Mouse (Mus musculus) brown adipose tissue, adult 24 weeks (tissue): Measurements from ENCODE around the gene Ascl1. TPM values are rescaled to one million over a fixed set of nuclear protein-coding genes. Genes with fewer than 3 reads are reported as not detected.

Experiments
- H3K27ac ChIP-seq: fragments of 200-500 bp; replicated peaks from 2 replicates; pipeline ENCODE4 v1.5.1; 2012; ENCODE audit warnings: low read depth, mild to moderate bottlenecking, low read length
- H3K4me1 ChIP-seq: fragments of 200-500 bp; 2 replicates; pipeline ENCODE4 v1.6.1; 2012; ENCODE audit warnings: low read length, mixed read lengths; ENCODE audit not compliant: control insufficient read depth, insufficient read depth, insufficient read length
- H3K4me3 ChIP-seq: fragments of 200-500 bp; 2 replicates; pipeline ENCODE4 v1.5.1; 2012; ENCODE audit warnings: low read depth, mild to moderate bottlenecking, low read length, moderate library complexity; ENCODE audit not compliant: insufficient read depth
- polyA plus RNA-seq: library from polyadenylated mRNA; stranded (reverse); fragments of >200 nt; gene quantifications from 2 replicates; pipeline ENCODE4 v1.2.4, GENCODE M21; 2012; ENCODE audit not compliant: missing spikeins, insufficient read depth, insufficient read length

Ascl1 gene
- 1.2 and 1.7 TPM in 2 replicates for polyA plus RNA-seq

DNA sequence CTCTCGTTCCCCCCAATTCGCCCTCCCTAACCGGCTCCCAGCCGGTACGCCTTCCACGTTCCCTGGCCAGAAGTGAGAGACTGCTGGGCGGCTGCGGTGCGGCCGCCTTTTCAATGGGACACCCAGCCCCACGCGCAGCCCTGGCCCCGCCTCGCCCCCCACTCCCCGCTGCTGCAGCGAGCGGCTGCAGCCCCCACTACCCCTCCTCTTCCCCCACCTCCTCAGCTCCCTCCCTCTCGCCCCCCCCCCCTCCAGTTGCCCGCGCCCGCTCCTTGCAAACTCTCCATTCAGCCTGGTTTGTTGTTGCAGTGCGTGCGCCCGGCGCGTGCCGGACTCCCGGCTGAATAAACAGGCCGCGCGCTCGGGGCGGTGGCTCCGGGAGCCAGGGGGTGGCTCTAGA, at the start of gene Ascl1:
Gene Ascl1, minus strand, starts transcription at position 85 of the 400 bp plus-strand sequence.
- Histone ChIP-seq H3K4me1 (no peaks in the 10 kb centered on the region), H3K4me3 (peak within 1 kb of the TSS; percentile 53), H3K27ac (no peak within 1 kb of the TSS)

DNA sequence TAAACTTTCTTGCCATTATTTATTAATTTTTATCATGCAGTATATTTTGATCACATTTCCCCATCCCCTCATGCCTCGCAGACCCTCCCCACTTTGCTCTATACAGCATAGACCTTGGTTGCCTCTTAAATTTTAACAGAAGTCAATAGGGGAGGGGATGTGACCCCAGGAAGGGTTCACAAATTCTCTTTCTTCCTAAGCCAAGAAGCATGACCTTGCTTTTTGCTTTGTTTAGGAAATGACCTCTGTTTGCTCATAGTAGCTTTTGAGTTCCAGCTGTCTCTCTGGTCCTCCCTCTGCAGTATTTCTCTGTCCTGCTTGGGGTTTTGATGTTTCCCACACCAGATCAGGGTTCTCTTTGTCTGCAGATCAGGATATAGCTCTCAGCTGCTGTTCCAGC, 40.7 kb upstream of the Ascl1 start:
- H3K4me1 ChIP-seq: no peaks in the 10 kb centered on the region
- H3K27ac ChIP-seq: no peak overlapping the region
- no peak overlapping the region for H3K4me3 ChIP-seq

GRCm38 (mm10) chr10:87521646-87522045, 28.2 kb upstream of the Ascl1 start, which contains the start of gene Pah:
TSS of gene Pah (plus strand) at chr10:87521795.
- no peak within 1 kb of the TSS for H3K27ac ChIP-seq
- no peak within 1 kb of the TSS for H3K4me3 ChIP-seq
- H3K4me1 ChIP-seq: no peaks in the 10 kb centered on the region

DNA sequence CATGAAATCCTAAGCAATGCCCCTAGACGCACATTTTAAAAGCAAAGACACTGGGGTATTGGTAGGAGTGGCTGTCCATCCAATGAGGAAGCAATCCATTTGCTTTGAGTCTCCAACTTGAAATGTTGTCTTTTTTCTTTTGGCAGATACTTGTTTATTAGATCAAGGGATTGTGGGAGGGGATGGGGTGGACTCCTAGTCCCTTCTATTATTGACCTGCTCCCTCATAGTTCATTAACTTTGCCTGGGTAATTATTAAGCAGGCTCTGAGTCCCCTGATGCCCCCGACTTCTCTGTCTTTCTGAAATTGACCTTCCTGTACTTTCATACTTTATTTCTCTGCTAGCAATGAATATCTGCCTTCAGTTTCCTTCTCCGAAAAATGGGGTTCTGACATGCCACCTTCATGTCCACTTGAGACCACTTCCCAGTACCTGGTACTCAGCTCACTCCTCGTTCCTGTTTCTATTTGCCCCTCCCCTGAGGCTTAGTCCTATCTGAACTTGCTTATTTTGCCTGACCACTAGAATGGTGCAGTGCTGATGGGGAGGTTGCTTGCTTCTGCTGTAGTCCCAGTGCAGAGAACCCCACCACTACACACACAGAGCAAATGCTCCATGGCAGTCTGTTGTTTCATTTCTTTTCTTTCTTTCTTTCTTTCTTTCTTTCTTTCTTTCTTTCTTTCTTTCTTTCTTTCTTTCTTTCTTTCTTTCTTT, 27.1 kb upstream of the Ascl1 start:
- H3K4me3 ChIP-seq: no peak overlapping the region
- no peak overlapping the region for H3K27ac ChIP-seq
- H3K4me1 ChIP-seq: no peaks in the 10 kb centered on the region

DNA sequence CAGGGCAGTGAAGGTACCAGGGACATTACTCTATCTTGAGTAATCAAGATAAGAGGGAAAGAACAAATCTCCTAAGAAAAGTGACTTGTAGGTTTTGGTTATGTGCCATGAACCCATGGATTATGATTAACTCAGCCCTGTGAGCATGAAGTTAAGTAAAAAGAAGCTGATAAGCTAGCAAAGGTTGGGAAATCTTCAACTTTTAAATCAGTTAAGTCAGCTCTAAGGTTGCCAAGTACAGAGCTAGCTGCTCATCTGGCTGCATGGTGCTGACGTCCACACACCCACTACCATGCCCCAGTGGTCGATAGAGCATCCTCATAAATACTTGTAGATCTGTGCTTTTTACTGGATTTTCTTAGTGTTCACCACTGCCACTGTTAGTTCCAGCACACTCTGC, 25.1 kb upstream of the Ascl1 start:
- H3K4me1 ChIP-seq: no peaks in the 10 kb centered on the region
- H3K4me3 ChIP-seq: no peak overlapping the region
- no peak overlapping the region for H3K27ac ChIP-seq

DNA sequence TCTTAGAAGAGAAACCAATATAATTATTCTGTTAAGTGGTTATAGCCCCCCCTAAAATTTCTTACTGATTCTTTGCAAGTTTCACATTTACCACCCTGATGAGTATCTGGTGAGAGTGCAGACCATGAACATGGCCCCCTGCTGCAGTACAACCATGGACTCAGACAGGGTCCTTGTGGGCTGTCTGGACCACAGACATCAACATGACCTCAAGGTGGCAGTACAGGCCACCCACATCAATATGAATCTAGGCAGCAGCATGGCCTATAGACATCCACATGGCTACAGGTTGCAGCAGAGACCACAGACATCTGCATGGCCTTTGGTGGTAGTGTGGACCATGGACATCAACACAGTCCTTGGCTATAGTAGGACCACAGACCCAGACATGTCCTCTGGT, 19.6 kb upstream of the Ascl1 start:
- H3K27ac ChIP-seq: no peak overlapping the region
- no peak overlapping the region for H3K4me3 ChIP-seq
- no peaks in the 10 kb centered on the region for H3K4me1 ChIP-seq

DNA sequence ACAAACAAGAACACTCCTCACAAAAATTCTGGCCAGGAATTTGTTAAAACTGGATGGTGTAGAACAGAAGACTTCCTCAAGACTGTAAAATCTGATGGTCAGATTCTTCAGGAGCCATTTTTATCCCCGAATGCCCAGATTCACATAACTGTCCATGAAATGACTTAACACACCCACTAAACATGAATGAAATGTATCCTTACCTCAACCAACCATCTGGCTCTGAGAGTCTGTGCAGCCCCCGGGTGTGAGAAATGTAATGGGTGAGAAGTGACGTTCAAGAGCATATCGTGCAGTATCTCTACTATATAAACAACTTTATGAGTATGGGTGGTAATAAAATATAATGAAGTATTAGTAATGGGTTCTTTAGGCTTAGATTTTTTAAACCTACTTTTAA, 15.1 kb upstream of the Ascl1 start:
- no peak overlapping the region for H3K4me3 ChIP-seq
- H3K4me1 ChIP-seq: no peaks in the 10 kb centered on the region

GRCm38 (mm10) chr10:87503946-87504345, 10.5 kb upstream of the Ascl1 start:
- Histone ChIP-seq H3K4me3 (no peak overlapping the region), H3K27ac (no peak overlapping the region), H3K4me1 (no peaks in the 10 kb centered on the region)

More for the DNA sequence above, 15.1 kb upstream of the Ascl1 start:
- no peak overlapping the region for H3K27ac ChIP-seq

GRCm38 (mm10) chr10:87502283-87502682, 8.8 kb upstream of the Ascl1 start:
- Histone ChIP-seq H3K4me3 (no peak overlapping the region), H3K4me1 (no peaks in the 10 kb centered on the region), H3K27ac (no peak overlapping the region)

GRCm38 (mm10) chr10:87501659-87502042, 8.2 kb upstream of the Ascl1 start:
- Histone ChIP-seq H3K27ac (no peak overlapping the region), H3K4me1 (no peaks in the 10 kb centered on the region), H3K4me3 (no peak overlapping the region)

- Histone ChIP-seq H3K27ac (no peak overlapping the region), H3K4me1 (no peaks in the 10 kb centered on the region), H3K4me3 (no peak overlapping the region)
These were observed 7.6 kb upstream of the Ascl1 start for GRCm38 (mm10) chr10:87500926-87501658.

GRCm38 (mm10) chr10:87497056-87497455, 3.6 kb upstream of the Ascl1 start:
- Histone ChIP-seq H3K4me1 (no peaks in the 10 kb centered on the region), H3K27ac (no peak overlapping the region), H3K4me3 (no peak overlapping the region)

- no peak overlapping the region for H3K4me3 ChIP-seq
- H3K4me1 ChIP-seq: no peaks in the 10 kb centered on the region
- no peak overlapping the region for H3K27ac ChIP-seq
These were observed 1.1 kb upstream of the Ascl1 start for GRCm38 (mm10) chr10:87494596-87494995.

- no peaks in the 10 kb centered on the region for H3K4me1 ChIP-seq
- H3K27ac ChIP-seq: no peak overlapping the region
- H3K4me3 ChIP-seq: no peak overlapping the region
These were observed 716 bp upstream of the Ascl1 start for GRCm38 (mm10) chr10:87494176-87494575.

DNA sequence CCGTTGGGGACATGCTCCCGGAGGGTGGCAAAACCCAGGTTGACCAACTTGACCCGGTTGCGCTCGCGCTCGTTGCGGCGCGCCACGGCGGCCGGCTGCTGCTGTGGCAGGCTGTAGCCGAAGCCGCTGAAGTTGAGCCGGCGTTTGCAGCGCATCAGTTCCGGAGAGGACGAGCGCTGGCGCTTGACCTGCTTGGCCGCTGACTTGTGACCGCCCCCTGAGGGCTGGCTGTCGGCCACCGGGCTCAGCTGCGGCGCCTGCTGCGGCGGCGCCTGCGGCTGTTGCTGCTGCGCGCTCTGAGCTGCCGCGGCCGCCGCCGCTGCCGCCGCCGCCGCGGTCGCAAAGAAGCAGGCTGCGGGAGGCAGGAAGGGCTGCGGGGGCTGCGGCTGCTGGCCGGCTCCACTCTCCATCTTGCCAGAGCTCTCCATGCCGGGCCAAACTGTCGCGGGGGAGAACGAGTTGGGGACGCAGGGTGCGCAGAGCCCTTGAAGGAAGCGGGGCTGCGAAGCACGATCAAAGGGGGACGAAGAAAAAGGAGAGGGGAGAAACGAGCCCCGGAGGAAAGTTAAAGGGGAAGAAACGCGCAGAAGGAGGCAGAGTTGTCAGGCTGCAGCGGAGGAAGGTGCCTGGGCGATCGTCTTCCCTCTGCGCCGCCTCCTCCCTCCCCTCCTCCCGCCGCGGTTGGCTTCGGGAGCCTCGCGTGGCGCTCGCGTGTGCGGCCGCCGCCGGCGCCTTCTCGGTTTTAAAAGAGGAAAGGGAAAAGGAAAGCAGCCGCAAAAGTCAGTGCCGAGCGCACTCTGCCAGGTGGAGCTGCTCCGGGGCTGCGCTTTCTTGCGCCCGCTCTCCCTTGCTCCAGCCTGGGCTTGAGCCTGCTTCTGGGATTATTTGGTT, 554 bp downstream of the Ascl1 start:
- Histone ChIP-seq H3K4me3 (peak overlapping the region; percentile 53), H3K4me1 (no peaks in the 10 kb centered on the region), H3K27ac (no peak overlapping the region)
